Mouse (Mus musculus) erythroblast, embryonic 14.5 days (primary cell): ENCODE results near the gene Pdia4. TPM values are rescaled to one million over a fixed set of nuclear protein-coding genes. Genes with fewer than 3 reads are reported as not detected.

Experiments
- H3K27me3 ChIP-seq: 2 replicates; pipeline ENCODE4 v1.6.1; 2012; ENCODE audit warnings: inconsistent platforms; ENCODE audit not compliant: control insufficient read depth
- H3K36me3 ChIP-seq: 2 replicates; pipeline ENCODE4 v1.6.1; 2012; ENCODE audit warnings: mild to moderate bottlenecking, inconsistent platforms; ENCODE audit not compliant: control insufficient read depth
- H3K4me1 ChIP-seq: 2 replicates; pipeline ENCODE4 v1.6.1; 2012; ENCODE audit warnings: inconsistent platforms; ENCODE audit not compliant: control insufficient read depth
- H3K4me3 ChIP-seq: replicated peaks from 2 replicates; pipeline ENCODE3; 2012; ENCODE audit warnings: moderate library complexity, mild to moderate bottlenecking, inconsistent platforms
- H3K9me3 ChIP-seq: 2 replicates; pipeline ENCODE4 v1.6.1; 2012; ENCODE audit warnings: low read length, inconsistent platforms, mixed read lengths; ENCODE audit not compliant: control insufficient read depth
- GATA1 ChIP-seq: IDR thresholded peaks from 2 replicates; pipeline ENCODE4 v1.6.1; 2012; ENCODE audit warnings: low read length, inconsistent platforms, mixed read lengths
- TAL1 ChIP-seq: IDR thresholded peaks from 3 replicates; pipeline ENCODE4 v1.6.1; 2012; ENCODE audit warnings: low read length, inconsistent platforms, mixed read lengths
- polyA plus RNA-seq: library from polyadenylated mRNA; stranded (reverse); fragments of >175 nt; gene quantifications from 2 replicates; pipeline ENCODE4 v1.2.3, GENCODE M21; 2012

The Pdia4 gene
- polyA plus RNA-seq, 1 experiment: 0.07 TPM

DNA sequence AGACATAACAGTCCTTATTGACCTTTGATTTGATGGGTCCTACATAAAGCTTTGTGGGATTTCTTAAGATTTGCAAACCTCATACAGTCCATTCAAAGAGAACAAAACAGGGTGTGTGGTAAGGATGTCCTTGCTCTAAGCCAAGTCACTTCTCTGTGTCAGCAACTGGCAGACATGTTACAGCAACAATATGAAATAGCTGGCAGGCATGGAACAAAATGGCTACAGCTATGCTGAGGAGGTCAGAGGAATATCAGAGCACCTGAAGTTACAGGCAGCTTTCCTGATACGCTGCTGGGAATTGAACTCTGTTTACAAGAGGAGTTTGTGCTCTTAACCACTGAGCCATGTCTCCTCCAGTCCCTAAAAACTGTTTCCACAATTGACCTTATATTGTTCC is 19.0 kb upstream of the Pdia4 start:
- H3K36me3 ChIP-seq: no peaks in the 10 kb centered on the region
- TF ChIP-seq TAL1 (no peak), GATA1 (no peak)
- peaks cover 35% of the 10 kb centered on the region for H3K4me1 ChIP-seq
- no peaks in the 10 kb centered on the region for H3K27me3 ChIP-seq
- H3K9me3 ChIP-seq: no peaks in the 10 kb centered on the region
- no peak overlapping the region for H3K4me3 ChIP-seq

DNA sequence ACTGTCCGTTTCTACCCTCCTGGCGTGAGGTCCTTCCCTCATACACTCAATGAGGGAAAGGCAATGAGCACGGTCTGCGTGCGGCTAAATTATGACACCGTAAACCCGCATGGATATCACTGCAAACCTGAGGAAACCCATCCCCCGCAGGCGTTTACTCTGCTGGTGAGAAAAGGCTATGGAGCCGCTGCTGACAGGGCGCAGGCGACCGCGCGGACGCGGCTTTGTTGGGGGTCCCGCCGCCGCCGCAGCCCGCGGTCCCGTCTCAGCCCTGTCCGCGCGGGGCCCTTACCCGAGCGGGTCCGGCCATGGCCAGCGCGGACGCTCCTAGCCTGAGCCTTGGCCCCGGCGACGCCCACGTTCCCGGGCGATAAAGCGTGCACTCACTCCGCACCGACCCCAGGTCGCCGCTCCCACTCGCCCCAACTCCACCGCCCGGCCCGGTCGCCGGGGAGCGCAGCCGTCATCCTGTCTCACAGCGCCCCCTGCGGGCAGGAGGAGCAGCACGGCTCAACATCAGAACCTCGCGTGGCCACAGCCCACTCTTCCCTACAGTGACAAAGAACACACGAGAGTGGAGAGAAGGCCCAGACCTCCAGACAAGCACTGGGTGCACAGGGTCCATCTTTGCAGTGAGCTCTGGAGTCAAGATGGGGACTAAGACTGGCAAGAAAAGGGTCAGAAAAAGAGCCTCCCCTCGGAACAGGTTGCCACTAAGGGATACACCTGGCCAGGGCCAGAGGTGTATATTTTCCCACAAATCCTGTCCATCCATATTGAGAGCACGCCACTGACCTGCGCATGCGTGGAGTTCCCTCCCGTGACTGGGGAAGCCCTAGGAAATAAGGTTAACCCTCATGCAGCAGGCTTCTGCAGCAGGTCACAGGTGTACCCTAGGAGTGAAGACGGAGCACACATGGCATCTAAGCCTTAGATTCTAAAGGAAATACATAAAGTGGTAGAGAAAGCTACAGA is 17.2 kb upstream of the Pdia4 start, which contains the start of gene Zfp786:
Zfp786 (minus strand) TSS at position 764 of the 975 bp plus-strand sequence.
- no peaks in the 10 kb centered on the region for H3K27me3 ChIP-seq
- H3K36me3 ChIP-seq: no peaks in the 10 kb centered on the region
- H3K9me3 ChIP-seq: no peaks in the 10 kb centered on the region
- no peak for TF ChIP-seq TAL1
- no peak for TF ChIP-seq GATA1
- H3K4me3 ChIP-seq: peak within 1 kb of the TSS; percentile 74
- H3K4me1 ChIP-seq: peaks cover 23% of the 10 kb centered on the region

DNA sequence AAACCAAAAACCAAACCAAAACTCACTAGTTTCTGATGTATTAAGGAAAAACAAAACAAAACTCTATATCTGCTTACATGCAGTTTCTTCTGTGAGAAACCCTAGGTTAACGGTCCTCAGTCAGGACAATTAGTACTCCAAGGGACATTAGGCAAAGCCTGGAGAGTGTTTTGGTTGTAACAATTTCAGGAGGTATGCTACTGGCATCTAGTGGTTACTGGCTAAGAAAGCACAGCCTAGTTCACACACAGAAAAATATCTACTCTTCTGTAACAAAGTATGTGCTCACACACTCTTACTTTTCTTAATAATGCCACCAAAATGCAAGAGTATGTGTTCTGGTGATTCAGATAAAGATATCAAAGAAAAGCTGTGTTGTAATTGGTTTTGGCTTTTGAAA is 15.7 kb upstream of the Pdia4 start:
- no peak for TF ChIP-seq GATA1
- no peak for TF ChIP-seq TAL1
- H3K4me1 ChIP-seq: peaks cover 19% of the 10 kb centered on the region
- H3K4me3 ChIP-seq: no peak overlapping the region
- no peaks in the 10 kb centered on the region for H3K9me3 ChIP-seq
- no peaks in the 10 kb centered on the region for H3K36me3 ChIP-seq
- H3K27me3 ChIP-seq: no peaks in the 10 kb centered on the region

DNA sequence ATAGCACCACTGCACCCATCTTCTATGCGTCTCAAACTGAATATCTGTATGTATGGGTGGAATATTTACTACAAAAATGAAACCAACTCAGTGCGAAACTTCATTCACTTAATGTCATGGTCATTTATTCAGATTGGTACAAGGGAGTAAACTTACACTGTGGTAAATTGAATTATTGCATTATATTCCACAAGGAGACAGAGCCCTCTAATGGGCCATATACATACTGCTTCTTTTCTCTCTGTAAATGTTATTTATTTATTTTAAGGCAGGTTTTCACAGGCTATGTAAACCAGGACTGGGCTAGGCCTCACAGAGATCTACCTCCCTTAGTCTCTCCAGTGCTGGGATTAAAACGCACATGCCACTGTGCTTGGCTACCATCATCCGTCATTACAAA is 14.2 kb upstream of the Pdia4 start:
- Histone ChIP-seq H3K4me1 (peaks cover 19% of the 10 kb centered on the region), H3K36me3 (no peaks in the 10 kb centered on the region), H3K27me3 (no peaks in the 10 kb centered on the region), H3K4me3 (no peak overlapping the region), H3K9me3 (no peaks in the 10 kb centered on the region)
- TF ChIP-seq TAL1 (no peak), GATA1 (no peak)

DNA sequence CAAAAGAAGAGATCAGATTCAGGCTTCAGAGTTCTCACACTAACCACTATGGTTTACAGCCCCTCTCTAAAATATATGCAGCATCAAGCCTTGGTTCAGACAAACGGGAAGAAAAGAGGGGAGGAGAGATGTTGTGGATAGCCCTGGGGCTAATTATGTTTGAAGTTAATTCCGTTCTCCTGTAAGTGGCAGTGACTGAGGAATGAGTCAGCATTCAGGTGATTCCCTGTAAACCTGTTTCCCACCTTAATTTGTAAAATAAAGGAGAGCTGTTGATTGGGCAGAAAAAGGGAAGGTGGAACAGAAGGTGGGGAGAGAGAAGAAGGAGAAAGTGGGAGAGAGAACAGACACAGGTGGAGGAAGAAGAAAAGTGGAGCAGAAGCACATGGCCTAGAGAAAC is 11.0 kb upstream of the Pdia4 start:
- peaks cover 2% of the 10 kb centered on the region; the same call in 1 of the 2 replicates for H3K36me3 ChIP-seq
- H3K4me3 ChIP-seq: no peak overlapping the region
- H3K4me1 ChIP-seq: peaks cover 4% of the 10 kb centered on the region
- TF ChIP-seq TAL1: no peak
- no peak for TF ChIP-seq GATA1
- H3K9me3 ChIP-seq: no peaks in the 10 kb centered on the region
- no peaks in the 10 kb centered on the region for H3K27me3 ChIP-seq

DNA sequence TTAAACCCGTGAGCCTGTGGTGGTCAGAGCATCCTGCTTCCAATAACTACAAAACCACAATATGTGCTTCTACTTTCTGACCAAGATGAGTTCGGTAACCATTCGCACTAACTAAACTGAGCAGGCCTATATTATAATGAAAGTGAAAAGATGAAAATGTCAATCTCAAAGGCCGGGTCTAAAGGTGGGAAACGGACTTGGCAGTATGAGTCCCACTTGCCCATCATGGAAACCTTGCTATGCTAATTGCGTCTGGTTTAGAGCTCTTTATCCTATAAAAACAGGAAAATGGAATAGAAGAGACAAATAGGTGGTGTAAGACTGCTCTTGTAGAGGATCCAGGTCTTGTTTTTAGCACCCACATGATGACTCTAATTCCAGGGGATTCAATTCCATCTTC is 8.5 kb upstream of the Pdia4 start:
- no peak overlapping the region for H3K4me3 ChIP-seq
- H3K36me3 ChIP-seq: peaks cover 2% of the 10 kb centered on the region; the same call in 1 of the 2 replicates
- no peaks in the 10 kb centered on the region for H3K27me3 ChIP-seq
- H3K4me1 ChIP-seq: no peaks in the 10 kb centered on the region
- no peaks in the 10 kb centered on the region for H3K9me3 ChIP-seq
- no peak for TF ChIP-seq GATA1
- no peak for TF ChIP-seq TAL1

DNA sequence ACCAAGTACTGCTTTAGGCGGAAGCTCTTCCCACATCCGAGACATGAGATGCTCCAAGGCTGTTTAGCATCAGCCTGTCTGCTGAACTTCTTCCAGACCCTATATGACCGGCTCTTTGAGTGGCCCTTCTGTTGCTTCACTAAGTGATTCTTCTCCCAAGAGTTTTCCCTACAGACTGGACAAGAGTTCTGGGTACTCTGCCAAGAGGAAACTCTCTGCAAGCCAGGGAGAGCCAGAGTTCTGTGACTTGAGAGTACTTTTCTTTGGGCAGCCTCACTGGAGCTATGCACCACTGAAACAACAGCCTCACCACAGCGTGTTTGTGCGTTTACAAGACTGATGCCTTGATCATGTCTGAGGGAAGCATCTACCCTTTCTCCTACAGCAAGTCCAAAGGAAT is 8.0 kb upstream of the Pdia4 start:
- Histone ChIP-seq H3K4me3 (no peak overlapping the region), H3K9me3 (no peaks in the 10 kb centered on the region), H3K27me3 (no peaks in the 10 kb centered on the region), H3K36me3 (peaks cover 2% of the 10 kb centered on the region; the same call in 1 of the 2 replicates), H3K4me1 (no peaks in the 10 kb centered on the region)
- no peak for TF ChIP-seq TAL1
- TF ChIP-seq GATA1: no peak

DNA sequence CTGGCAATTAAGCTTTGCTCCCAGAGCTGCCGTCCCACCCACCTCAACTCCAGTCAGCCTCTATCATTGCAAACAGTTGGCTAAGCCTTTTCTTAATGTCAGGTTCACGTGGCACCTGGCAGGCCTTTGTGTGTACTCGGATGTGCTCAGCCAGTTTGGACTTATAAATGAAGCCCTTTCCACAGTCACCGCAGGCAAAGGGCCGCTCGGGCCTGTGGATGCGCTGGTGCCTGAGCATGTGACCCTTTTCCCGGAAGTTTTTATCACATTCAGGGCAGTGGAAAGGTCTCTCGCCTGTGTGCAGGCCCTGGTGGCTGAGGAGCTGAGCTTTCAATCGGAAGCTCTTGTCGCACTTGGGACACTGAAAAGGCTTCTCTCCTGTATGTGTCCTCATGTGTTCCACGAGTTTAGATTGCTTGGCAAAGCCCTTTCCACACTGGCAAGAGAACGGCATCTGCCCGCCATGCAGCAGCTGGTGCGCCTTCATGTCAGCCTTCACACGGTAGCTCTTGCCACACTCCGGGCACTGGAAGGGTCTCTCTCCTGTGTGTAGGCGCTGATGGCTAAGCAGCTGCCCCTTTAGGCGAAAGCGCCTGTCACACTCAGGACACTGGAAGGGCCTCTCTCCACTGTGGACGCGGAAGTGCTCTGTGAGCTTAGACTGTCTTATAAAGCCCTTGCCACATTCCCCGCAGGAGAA is 6.5 kb upstream of the Pdia4 start:
- H3K36me3 ChIP-seq: peaks cover 2% of the 10 kb centered on the region; the same call in 1 of the 2 replicates
- H3K4me3 ChIP-seq: no peak overlapping the region
- TF ChIP-seq GATA1 (no peak), TAL1 (no peak)
- H3K9me3 ChIP-seq: no peaks in the 10 kb centered on the region
- H3K27me3 ChIP-seq: no peaks in the 10 kb centered on the region
- H3K4me1 ChIP-seq: no peaks in the 10 kb centered on the region

DNA sequence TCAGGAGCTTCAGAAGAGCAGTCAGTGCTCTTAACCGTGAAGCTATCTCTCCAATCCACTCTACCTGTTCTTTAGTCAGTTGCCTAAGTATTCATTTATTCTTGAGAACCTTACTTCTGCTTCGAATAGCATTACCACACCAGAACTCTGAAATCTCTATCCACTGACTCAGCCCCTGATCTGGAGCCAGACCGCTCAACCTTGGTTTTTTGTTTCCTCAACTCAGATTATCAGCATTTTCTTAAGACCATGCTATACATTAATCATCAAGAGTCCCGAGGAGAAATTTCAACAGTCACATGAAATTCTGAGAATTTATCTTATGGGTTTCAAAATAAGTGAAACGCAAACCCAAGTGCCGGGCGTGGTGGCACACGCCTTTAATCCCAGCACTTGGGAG is 5.5 kb upstream of the Pdia4 start:
- TF ChIP-seq TAL1: no peak
- TF ChIP-seq GATA1: no peak
- Histone ChIP-seq H3K9me3 (no peaks in the 10 kb centered on the region), H3K4me1 (peaks cover 6% of the 10 kb centered on the region), H3K36me3 (peaks cover 2% of the 10 kb centered on the region; the same call in 1 of the 2 replicates), H3K27me3 (no peaks in the 10 kb centered on the region), H3K4me3 (no peak overlapping the region)
